Mouse (Mus musculus) intestine, postnatal 0 days (tissue): ENCODE results near the gene Sh3pxd2a. TPM values are rescaled to one million over a fixed set of nuclear protein-coding genes. Genes with fewer than 3 reads are reported as not detected.
A peak's percentile ranks its signal among the peaks of the same experiment; 100 is the strongest.

Source experiments
- ATAC-seq: fragments of 200-750 bp; cut with Nextera tagmentation; 2 replicates; pipeline ENCODE4 v1.8.0; 2017; ENCODE audit warnings: mild to moderate bottlenecking, moderate TSS enrichment, moderate library complexity
- H3K27ac ChIP-seq: fragments of 300-500 bp; sonication (generic); 2 replicates; pipeline ENCODE4 v1.5.1; 2014; ENCODE audit warnings: mild to moderate bottlenecking, low read depth, low read length, moderate library complexity
- H3K27me3 ChIP-seq: fragments of 300-500 bp; sonication (generic); replicated peaks from 2 replicates; pipeline ENCODE4 v1.6.1; 2014; ENCODE audit warnings: low read length, mixed read lengths; ENCODE audit not compliant: control insufficient read depth, insufficient read depth
- H3K36me3 ChIP-seq: fragments of 300-500 bp; sonication (generic); 2 replicates; pipeline ENCODE4 v1.6.1; 2014; ENCODE audit warnings: mild to moderate bottlenecking, moderate library complexity; ENCODE audit not compliant: control insufficient read depth, insufficient read depth
- H3K4me1 ChIP-seq: fragments of 300-500 bp; sonication (generic); replicated peaks from 2 replicates; pipeline ENCODE4 v1.6.1; 2014; ENCODE audit warnings: antibody characterized with exemption, low read length, mixed read lengths; ENCODE audit not compliant: control insufficient read depth, insufficient read depth
- H3K4me2 ChIP-seq: fragments of 300-500 bp; sonication (generic); replicated peaks from 2 replicates; pipeline ENCODE4 v1.6.1; 2014; ENCODE audit warnings: low read depth, mild to moderate bottlenecking, moderate library complexity
- H3K4me3 ChIP-seq: fragments of 300-500 bp; sonication (generic); 2 replicates; pipeline ENCODE4 v1.5.1; 2014; ENCODE audit warnings: low read depth, low read length
- H3K9ac ChIP-seq: fragments of 300-500 bp; sonication (generic); 2 replicates; pipeline ENCODE4 v1.6.1; 2014; ENCODE audit warnings: mild to moderate bottlenecking, low read depth, low read length
- H3K9me3 ChIP-seq: fragments of 300-500 bp; sonication (generic); 2 replicates; pipeline ENCODE4 v1.6.1; 2016; ENCODE audit warnings: mixed run types; ENCODE audit not compliant: control insufficient read depth
- CTCF ChIP-seq: sonication (generic); IDR thresholded peaks from 2 replicates; pipeline ENCODE4 v1.5.1; 2016; ENCODE audit warnings: low read depth, mild to moderate bottlenecking, control low read depth, antibody characterized with exemption, moderate library complexity
- WGBS: fragments of 180-500 bp; shearing (Covaris S2); extraction: QIAGEN DNeasy Blood & Tissue Kit; methylation state at CpG from one replicate; pipeline ENCODE4 v1.1.7; 2014; 5-methylcytosine and 5-hydroxymethylcytosine counted together
- polyA plus RNA-seq: library from polyadenylated mRNA; unstranded; fragments of >200 nt; fragmentation: Nextera tagmentation; extraction: Ambion mirVana; gene quantifications from 2 replicates; pipeline ENCODE4 v1.2.1, GENCODE M21; 2015

The Sh3pxd2a gene
- polyA plus RNA-seq, 1 experiment from 2014 or later: 2.2 TPM

DNA sequence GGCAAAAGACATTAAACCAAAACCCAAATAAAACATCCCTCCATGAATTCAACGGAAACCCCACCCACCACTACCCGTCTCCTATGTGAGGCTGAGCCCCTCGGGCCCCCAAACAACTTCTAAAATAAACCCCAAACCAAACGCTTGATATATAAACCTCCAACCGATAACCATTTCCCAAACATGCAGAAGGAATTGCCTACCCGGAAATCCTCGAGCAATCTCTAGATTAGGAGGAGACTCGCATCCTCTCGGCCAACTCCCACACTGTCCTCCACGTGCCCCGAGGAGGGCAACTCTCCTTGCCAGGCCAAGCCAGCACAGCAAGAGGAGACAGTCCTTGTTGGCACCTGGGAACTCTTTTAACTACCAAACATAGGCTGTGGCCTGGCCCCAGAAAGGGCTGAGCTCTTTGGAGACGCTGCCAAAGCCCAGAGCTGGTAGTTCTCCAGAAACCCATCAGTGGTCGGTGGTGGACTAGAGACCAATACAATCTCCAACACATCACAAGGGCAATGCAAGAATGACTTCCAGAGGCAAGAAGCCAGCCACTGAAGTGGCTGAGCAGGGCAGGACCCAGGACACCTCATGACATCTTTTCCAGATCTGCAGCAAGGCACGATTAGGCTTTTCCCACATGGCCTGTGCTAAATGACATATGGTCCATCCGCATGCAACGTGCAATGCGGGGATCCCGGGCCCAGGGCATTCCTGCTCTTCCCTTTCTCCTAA, 198.0 kb downstream of the Sh3pxd2a start:
- no peak overlapping the region for H3K4me3 ChIP-seq
- 85% methylated on average over 18 of the region's 18 CpGs for WGBS
- no peak overlapping the region for H3K4me2 ChIP-seq
- H3K27me3 ChIP-seq: no peaks in the 10 kb centered on the region
- no peak overlapping the region for H3K27ac ChIP-seq
- H3K9ac ChIP-seq: no peak overlapping the region
- no peaks in the 10 kb centered on the region for H3K4me1 ChIP-seq
- H3K36me3 ChIP-seq: peaks cover 49% of the 10 kb centered on the region
- TF ChIP-seq CTCF: no peak
- H3K9me3 ChIP-seq: no peaks in the 10 kb centered on the region
- ATAC-seq: no peak

DNA sequence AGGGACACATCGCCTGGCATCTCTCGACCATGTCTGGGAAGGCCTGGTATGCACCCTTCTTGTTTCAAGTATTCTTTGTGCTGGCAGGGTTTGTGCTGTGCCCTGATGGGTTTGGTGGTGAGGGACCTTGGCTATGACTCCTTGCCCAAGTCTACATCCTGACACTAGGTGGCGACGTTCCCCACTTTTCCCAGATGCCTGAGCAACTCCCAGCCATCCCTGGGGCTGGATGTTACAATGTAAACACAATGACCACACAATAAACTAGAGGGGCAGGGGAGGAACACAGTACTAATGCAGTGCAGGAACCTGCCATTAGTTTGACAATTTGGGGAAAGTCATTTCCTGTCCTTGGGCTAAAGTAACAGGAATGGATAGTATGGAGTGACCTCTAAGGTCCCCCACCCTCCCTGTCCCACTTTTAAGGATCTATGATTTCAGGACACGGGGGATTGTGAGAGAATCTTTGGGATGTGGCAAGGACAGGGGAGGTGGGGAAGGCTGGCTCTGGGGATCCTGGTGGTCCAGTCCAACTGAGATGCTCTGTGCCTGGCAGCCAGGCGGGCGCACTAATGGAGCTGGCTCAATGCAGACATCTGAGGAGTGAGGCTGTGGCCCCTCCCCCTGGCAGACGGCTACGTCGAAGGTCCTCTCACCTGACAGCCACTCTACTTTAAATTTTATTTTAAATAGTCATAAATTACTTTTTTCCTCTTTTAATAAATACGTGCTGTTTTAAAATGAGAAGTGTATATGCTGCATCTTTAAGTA, 199.7 kb downstream of the Sh3pxd2a start:
- peaks cover 37% of the 10 kb centered on the region for H3K36me3 ChIP-seq
- no peaks in the 10 kb centered on the region for H3K9me3 ChIP-seq
- 44% methylated on average over 11 of the region's 11 CpGs for WGBS

DNA sequence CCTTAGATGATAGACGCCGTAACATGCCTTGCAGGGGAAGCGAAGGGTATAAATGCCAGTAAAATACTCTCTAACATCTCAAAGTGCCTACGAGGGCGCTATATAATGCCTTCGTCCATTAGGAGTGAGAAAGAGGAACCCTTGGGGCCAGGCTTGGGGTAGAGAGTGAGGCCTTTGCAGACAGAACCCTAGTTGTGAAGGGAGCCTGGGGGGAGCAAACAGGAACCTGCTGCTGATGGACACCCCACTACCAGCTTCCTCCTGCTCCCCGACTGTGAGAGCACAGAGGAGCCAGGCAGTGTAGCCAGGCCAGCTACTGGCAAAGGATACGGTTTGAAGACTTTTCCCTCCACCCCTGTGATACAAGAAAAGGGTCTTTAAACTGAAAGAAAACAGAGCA, 200.6 kb downstream of the Sh3pxd2a start:
- no peaks in the 10 kb centered on the region for H3K27me3 ChIP-seq
- no peak for ATAC-seq
- no peak overlapping the region for H3K4me2 ChIP-seq
- H3K4me1 ChIP-seq: no peaks in the 10 kb centered on the region
- no peak overlapping the region for H3K9ac ChIP-seq
- H3K4me3 ChIP-seq: no peak overlapping the region
- no peak overlapping the region for H3K27ac ChIP-seq
- H3K36me3 ChIP-seq: peaks cover 31% of the 10 kb centered on the region
- no peaks in the 10 kb centered on the region for H3K9me3 ChIP-seq
- no peak for TF ChIP-seq CTCF
- WGBS: 89% methylated on average over 8 of the region's 8 CpGs

More for the DNA sequence above, 199.7 kb downstream of the Sh3pxd2a start:
- no peak overlapping the region for H3K27ac ChIP-seq
- H3K4me2 ChIP-seq: no peak overlapping the region
- H3K4me3 ChIP-seq: no peak overlapping the region
- ATAC-seq: peak; percentile 57
- no peaks in the 10 kb centered on the region for H3K4me1 ChIP-seq
- TF ChIP-seq CTCF: peak; percentile 93
- H3K27me3 ChIP-seq: no peaks in the 10 kb centered on the region
- no peak overlapping the region for H3K9ac ChIP-seq

DNA sequence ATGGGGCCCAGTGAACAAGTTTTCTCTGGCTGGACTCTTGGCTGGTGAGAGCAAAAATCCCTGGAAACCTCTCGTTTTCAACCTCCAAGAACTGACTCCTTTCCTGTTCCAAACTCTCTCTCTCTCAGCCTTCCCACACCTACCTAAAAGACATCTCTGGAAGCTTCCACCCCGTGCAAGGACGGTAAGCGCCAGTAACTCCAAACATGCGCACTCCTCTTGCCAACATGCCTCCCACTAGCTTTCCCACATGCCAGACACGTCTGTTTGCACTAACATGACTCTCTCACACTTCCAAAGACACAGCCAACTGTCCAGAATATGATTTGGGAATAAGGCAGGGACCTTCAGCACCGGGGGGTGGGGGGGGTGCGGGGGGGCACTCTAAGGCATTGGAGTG, 203.0 kb downstream of the Sh3pxd2a start:
- H3K27me3 ChIP-seq: no peaks in the 10 kb centered on the region
- H3K4me1 ChIP-seq: no peaks in the 10 kb centered on the region
- no peak overlapping the region for H3K27ac ChIP-seq
- no peak overlapping the region for H3K4me3 ChIP-seq
- H3K4me2 ChIP-seq: no peak overlapping the region
- H3K36me3 ChIP-seq: peaks cover 7% of the 10 kb centered on the region; the same call in 1 of the 2 replicates
- H3K9ac ChIP-seq: no peak overlapping the region
- no peaks in the 10 kb centered on the region for H3K9me3 ChIP-seq
- no peak for ATAC-seq
- TF ChIP-seq CTCF: no peak
- 84% methylated on average over 8 of the region's 8 CpGs for WGBS

DNA sequence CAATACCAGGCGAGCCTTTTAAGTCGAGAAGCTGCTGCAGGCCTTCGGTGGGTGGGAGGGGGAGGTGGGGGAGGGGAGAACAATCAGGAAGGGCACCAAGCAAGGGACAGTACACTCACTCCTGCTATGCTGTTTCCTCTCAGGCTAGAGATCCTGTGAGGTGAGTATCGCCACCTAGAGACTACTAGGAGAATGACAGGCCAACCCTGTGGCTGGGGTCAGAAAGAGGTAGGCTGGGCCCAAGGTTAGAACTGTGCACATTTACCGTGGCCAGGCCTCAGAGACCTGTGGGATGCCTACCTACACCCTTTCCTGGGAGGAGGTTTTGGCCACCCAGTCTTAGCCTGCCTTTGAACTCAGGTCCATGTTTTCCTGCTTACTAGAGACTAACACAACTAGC, 204.6 kb downstream of the Sh3pxd2a start:
- Histone ChIP-seq H3K9me3 (no peaks in the 10 kb centered on the region), H3K27ac (no peak overlapping the region), H3K4me3 (no peak overlapping the region), H3K27me3 (peaks cover 2% of the 10 kb centered on the region; the same call in 1 of the 2 replicates), H3K4me1 (no peaks in the 10 kb centered on the region), H3K9ac (no peak overlapping the region), H3K36me3 (peaks cover 5% of the 10 kb centered on the region; the same call in 1 of the 2 replicates), H3K4me2 (no peak overlapping the region)
- peak; percentile 47; the same call in 1 of the 2 replicates for ATAC-seq
- peak; percentile 83 for TF ChIP-seq CTCF
- WGBS: 10% methylated on average over 5 of the region's 5 CpGs

DNA sequence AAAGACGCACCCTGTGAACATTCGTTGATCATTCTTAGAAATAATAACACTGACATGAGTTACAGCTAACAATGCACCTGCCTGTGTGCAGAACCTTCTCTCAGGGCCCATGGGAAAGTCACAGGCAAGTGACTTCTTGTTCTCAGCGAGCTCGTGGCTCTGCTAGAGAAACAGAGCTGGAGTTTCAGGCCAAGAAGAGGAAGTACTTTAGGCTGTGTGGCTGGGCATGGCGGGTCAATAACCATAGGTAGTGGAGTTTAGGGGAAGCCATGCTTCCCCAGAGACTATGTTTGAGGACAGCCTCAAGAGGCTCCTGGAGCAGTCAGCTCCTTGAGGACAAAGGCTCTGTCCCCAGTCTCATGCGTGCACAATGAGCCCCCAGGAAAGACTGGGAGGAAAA, 208.3 kb downstream of the Sh3pxd2a start:
- H3K36me3 ChIP-seq: no peaks in the 10 kb centered on the region; the same call in 1 of the 2 replicates
- no peaks in the 10 kb centered on the region for H3K9me3 ChIP-seq
- WGBS: 63% methylated on average over 6 of the region's 6 CpGs
- TF ChIP-seq CTCF: no peak
- H3K27me3 ChIP-seq: peaks cover 31% of the 10 kb centered on the region
- H3K27ac ChIP-seq: no peak overlapping the region
- no peak overlapping the region for H3K4me3 ChIP-seq
- no peak for ATAC-seq
- no peak overlapping the region for H3K4me2 ChIP-seq
- no peaks in the 10 kb centered on the region for H3K4me1 ChIP-seq
- no peak overlapping the region for H3K9ac ChIP-seq
